Mouse (Mus musculus): ENCODE data around the gene Gm11568.
"Not testable (repeated sequence)": the region's sequence is repeated elsewhere in the genome, so short reads cannot be mapped to it uniquely, and the experiment has no call there.

Gene Gm11568

DNA sequence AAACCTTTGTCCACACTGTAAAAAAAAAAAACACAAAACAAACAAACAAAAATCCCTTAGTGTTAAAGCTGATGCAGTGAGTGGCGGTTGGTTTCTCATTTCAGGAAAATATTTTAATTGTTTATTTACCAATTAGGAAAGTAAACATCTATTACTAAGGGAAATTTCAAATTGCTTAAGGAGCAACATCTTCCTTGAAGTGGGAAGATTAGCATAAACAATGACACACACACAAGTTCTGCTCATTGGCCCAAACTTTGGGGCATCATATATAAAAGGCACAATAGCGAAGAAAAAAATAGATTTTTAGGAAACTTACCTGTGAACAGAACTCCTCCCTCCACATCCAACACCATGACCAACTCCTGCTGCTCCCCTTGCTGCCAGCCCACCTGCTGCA, at the start of gene Gm11568:
Gene Gm11568, plus strand, starts transcription at position 301 of the 400 bp plus-strand sequence.
- DNase-seq, result no peak

- not testable (repeated sequence) for DNase-seq
Measured at GRCm38 (mm10) chr11:99809792-99810191, 47.9 kb upstream of the Gm11568 start, which contains the start of gene Krtap4-13. Krtap4-13 (minus strand) TSS chr11:99809892.

- DNase-seq, result not testable (repeated sequence)
Measured at GRCm38 (mm10) chr11:99815566-99815965, 42.2 kb upstream of the Gm11568 start, which contains the start of gene Gm11564. Gm11564 (minus strand) TSS chr11:99815666.

DNA sequence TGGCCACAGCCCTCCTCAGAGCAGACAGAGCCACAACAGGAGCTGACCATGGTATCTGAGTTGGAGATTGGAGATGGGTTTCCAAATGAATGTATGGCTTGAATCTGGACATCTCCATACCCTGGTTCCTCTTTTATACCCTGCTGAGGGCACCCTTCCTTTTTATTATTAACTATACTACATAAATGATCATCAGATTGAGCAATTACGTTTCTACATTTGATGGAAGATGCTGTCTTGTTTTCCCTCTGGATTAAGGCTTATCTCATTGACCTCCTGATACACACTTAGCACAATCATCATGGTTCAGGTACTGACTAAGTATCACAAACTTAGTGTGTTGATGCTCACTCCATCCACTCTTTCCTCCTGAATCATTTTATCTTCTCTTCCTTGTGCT, 19.8 kb upstream of the Gm11568 start, which contains the start of gene 2300003K06Rik:
Gene 2300003K06Rik, minus strand, starts transcription at position 101 of the 400 bp plus-strand sequence.
- no peak for DNase-seq

- no peak for DNase-seq
Measured at GRCm38 (mm10) chr11:99842185-99842584, 15.5 kb upstream of the Gm11568 start.

DNA sequence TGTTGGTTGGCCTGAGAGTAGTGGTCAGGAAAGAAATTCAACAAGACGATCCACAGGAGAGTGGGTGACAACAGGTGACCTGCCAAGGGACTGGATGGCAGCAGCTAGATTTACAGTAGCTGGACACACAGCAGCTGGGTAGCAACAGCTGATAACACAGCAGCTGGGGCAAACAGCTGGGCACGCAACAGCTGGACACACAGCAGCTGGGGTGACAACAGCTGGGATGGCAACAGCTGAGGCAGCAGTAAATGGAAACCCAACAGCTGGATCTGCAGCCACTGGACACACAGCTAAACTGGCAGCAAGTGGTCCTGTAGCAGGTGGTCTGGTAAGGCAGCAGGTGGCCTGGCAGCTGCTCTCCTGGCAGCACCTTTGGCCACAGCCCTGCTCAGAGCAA, 11.0 kb upstream of the Gm11568 start:
- DNase-seq, result no peak

DNA sequence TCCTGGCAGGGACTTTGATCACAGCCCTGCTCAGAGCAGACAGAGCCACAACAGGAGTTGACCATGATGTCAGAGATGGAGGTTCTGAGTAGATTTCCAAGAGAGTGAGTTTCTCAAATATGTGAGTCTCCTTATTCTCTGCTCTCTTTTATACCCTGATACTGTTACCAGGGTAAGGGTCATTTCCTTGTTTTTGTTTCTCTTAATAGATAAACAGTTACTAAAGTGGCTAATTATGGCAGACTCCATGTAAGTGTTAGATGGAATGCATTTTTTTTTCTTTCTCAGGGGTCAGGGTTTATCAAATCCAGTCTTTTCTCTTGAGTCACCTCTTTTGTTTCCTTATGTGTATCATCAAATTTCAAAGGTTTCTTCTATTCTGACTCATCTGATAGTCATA, 6.2 kb upstream of the Gm11568 start, which contains the start of gene Krtap4-16:
Gene Krtap4-16, minus strand, starts transcription at position 101 of the 400 bp plus-strand sequence.
- DNase-seq, result no peak

DNA sequence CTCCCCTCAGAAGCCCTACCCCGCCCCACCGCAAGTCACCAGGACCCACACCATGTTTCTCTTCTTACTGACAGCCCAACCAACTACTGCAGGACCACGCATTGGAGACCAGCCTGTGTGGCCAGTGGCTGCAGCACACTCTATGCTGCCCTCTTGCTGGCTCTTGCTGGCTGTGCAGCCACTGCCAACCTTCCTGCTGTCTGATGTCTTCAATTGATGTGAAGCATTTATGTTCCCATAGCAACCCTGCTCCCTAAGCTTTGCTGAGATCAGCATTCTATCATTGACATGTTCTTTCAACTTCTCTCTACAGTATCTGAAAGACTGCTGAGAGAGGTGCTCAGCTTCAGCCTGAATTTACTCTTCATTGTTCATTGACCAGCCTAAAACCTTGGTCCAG, 3.6 kb upstream of the Gm11568 start:
- DNase-seq, result peak in 1 of 2 experiments; percentile 10

- no peak for DNase-seq
Measured at GRCm38 (mm10) chr11:99858761-99859160, 1.0 kb downstream of the Gm11568 start.

GRCm38 (mm10) chr11:99864176-99864575, 6.5 kb downstream of the Gm11568 start, which contains the start of gene Gm11559:
Gm11559 (plus strand) TSS chr11:99864476.
- DNase-seq, result not testable (repeated sequence)

DNA sequence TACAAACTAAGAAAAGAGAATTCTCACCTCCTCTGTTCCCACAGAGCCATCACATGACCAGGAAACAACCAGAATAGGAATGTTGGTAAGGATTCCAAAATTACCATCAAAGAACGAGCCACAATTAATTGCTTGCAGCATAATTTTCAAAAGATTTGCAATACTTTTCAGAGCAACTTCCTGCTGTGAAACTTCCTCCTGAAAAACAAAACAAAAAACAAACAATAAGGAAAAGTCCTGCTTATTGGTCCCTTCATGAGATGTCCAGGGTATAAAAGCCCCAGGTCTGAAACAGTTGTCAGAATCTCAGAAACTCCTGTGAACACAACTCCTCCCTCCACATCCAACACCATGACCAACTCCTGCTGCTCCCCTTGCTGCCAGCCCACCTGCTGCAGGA, 15.4 kb downstream of the Gm11568 start, which contains the start of gene Krtap9-1:
Gene Krtap9-1, plus strand, starts transcription at position 301 of the 400 bp plus-strand sequence.
- not testable (repeated sequence) for DNase-seq

GRCm38 (mm10) chr11:99878887-99879286, 21.2 kb downstream of the Gm11568 start, which contains the start of gene Gm11567:
Gm11567 (plus strand) TSS chr11:99879187.
- not testable (repeated sequence) for DNase-seq

GRCm38 (mm10) chr11:99907620-99908019, 49.9 kb downstream of the Gm11568 start, which contains the start of gene Krtap31-1:
Krtap31-1 (plus strand) TSS chr11:99907920.
- no peak for DNase-seq
